Mouse (Mus musculus) lung, adult 2 months (tissue): Measurements from ENCODE around the gene Eif4b. TPM values are rescaled to one million over a fixed set of nuclear protein-coding genes. Genes with fewer than 3 reads are reported as not detected.
A peak's percentile ranks its signal among the peaks of the same experiment; 100 is the strongest.

Experiments used
- DNase-seq: peaks from one replicate; pipeline ENCODE4 v3.0.0; 2022
- H3K4me1 ChIP-seq: fragments of 200-500 bp; 2 replicates; pipeline ENCODE4 v1.6.1; 2011; ENCODE audit warnings: low read length; ENCODE audit not compliant: control insufficient read depth, insufficient read depth
- H3K4me3 ChIP-seq: fragments of 200-500 bp; replicated peaks from 2 replicates; pipeline ENCODE3; 2011; ENCODE audit warnings: low read depth, mild to moderate bottlenecking, control low read depth, low read length; ENCODE audit errors: extremely low read depth
- CTCF ChIP-seq: fragments of 200-500 bp; IDR thresholded peaks from 2 replicates; pipeline ENCODE4 v1.5.1; 2011; ENCODE audit warnings: mild to moderate bottlenecking, low read length, control low read depth; ENCODE audit not compliant: insufficient read depth
- POLR2A ChIP-seq: fragments of 200-500 bp; IDR thresholded peaks from 2 replicates; pipeline ENCODE4 v1.6.1; 2011; ENCODE audit warnings: low read depth, mild to moderate bottlenecking, control low read depth, low read length, borderline replicate concordance; ENCODE audit errors: extremely low read depth
- WGBS: fragments of 180-500 bp; shearing (Covaris S2); methylation state at CpG from one replicate; pipeline ENCODE4 v1.1.7; 2018; 5-methylcytosine and 5-hydroxymethylcytosine counted together
- polyA plus RNA-seq: library from polyadenylated mRNA; depleted of rRNA; stranded (reverse); fragments of >200 nt; gene quantifications from 2 replicates; pipeline ENCODE4 v1.2.3, GENCODE M21; 2012

The Eif4b gene
- polyA plus RNA-seq, 1 experiment, result 87.1 TPM

- 35% methylated on average over 9 of the region's 9 CpGs for WGBS
- no peak for DNase-seq
- no peak for TF ChIP-seq CTCF
- TF ChIP-seq POLR2A, result no peak
- H3K4me3 ChIP-seq, result no peak overlapping the region
- H3K4me1 ChIP-seq, result peaks cover 11% of the 10 kb centered on the region
These were observed 42.2 kb downstream of the Eif4b start for GRCm38 (mm10) chr15:102115731-102116231.

- TF ChIP-seq POLR2A (peak; percentile 47; the same call in 1 of the 2 replicates), CTCF (no peak)
- Histone ChIP-seq H3K4me3 (no peak overlapping the region), H3K4me1 (peaks cover 11% of the 10 kb centered on the region)
- no peak for DNase-seq
- 57% methylated on average over 11 of the region's 11 CpGs for WGBS
These were observed 43.3 kb downstream of the Eif4b start for GRCm38 (mm10) chr15:102116753-102117415.

GRCm38 (mm10) chr15:102117461-102118443 lies 44.2 kb downstream of the Eif4b start:
- peaks cover 11% of the 10 kb centered on the region for H3K4me1 ChIP-seq
- TF ChIP-seq CTCF, result peak; percentile 70
- TF ChIP-seq POLR2A, result no peak
- WGBS, result 47% methylated on average over 19 of the region's 19 CpGs
- no peak overlapping the region for H3K4me3 ChIP-seq
- DNase-seq, result no peak

- no peak overlapping the region for H3K4me3 ChIP-seq
- no peak for DNase-seq
- H3K4me1 ChIP-seq, result peaks cover 11% of the 10 kb centered on the region
- WGBS, result 89% methylated on average over 4 of the region's 4 CpGs
- no peak for TF ChIP-seq POLR2A
- no peak for TF ChIP-seq CTCF
These were observed 45.0 kb downstream of the Eif4b start for GRCm38 (mm10) chr15:102118591-102118990.

GRCm38 (mm10) chr15:102119121-102119830 lies 45.7 kb downstream of the Eif4b start:
- no peak for DNase-seq
- Histone ChIP-seq H3K4me1 (peaks cover 11% of the 10 kb centered on the region), H3K4me3 (no peak overlapping the region)
- TF ChIP-seq CTCF (no peak), POLR2A (no peak)
- WGBS, result 77% methylated on average over 8 of the region's 8 CpGs

GRCm38 (mm10) chr15:102119831-102120170 lies 46.2 kb downstream of the Eif4b start:
- Histone ChIP-seq H3K4me3 (no peak overlapping the region), H3K4me1 (peaks cover 11% of the 10 kb centered on the region)
- WGBS, result 68% methylated on average over 2 of the region's 2 CpGs
- no peak for DNase-seq
- no peak for TF ChIP-seq POLR2A
- no peak for TF ChIP-seq CTCF

- no peak for DNase-seq
- TF ChIP-seq CTCF (no peak), POLR2A (no peak)
- Histone ChIP-seq H3K4me3 (no peak overlapping the region), H3K4me1 (peaks cover 11% of the 10 kb centered on the region)
- WGBS, result 73% methylated on average over 5 of the region's 5 CpGs
These were observed 47.0 kb downstream of the Eif4b start for GRCm38 (mm10) chr15:102120530-102120929.

GRCm38 (mm10) chr15:102126303-102126702 lies 52.7 kb downstream of the Eif4b start:
- no peak for DNase-seq
- 17% methylated on average over 2 of the region's 2 CpGs for WGBS
- Histone ChIP-seq H3K4me1 (0 out of 2 replicates have a peak, but pooled peaks cover 3% of the 10 kb centered on the region), H3K4me3 (no peak overlapping the region)
- TF ChIP-seq POLR2A (no peak), CTCF (no peak)

- WGBS, result 66% methylated on average over 9 of the region's 9 CpGs
- no peak overlapping the region for H3K4me3 ChIP-seq
- no peak for DNase-seq
- peaks cover 11% of the 10 kb centered on the region for H3K4me1 ChIP-seq
- TF ChIP-seq POLR2A (no peak), CTCF (no peak)
These were observed 59.7 kb downstream of the Eif4b start for GRCm38 (mm10) chr15:102133314-102133713.
